7 mouse cellular contexts compared by ENCODE assay signal in genomic region chr2:143838698-143839097, GRCm38 (mm10). TPM values are rescaled to one million over a fixed set of nuclear protein-coding genes. Genes with fewer than 3 reads are reported as not detected.
DNase-seq lines count a peak whose midpoint lies in the region; ATAC-seq and TF ChIP-seq lines count a peak whose summit lies in the region.

No protein-coding gene starts in this region.

- peak; percentile 21 to 54 for DNase-seq in spleen, adult 2 months (ENCODE audit: low read depth in 1 of 2, low spot score in 2 of 2)
- DNase-seq in spleen, adult 12 weeks (ENCODE audit: low spot score) = no peak
- DNase-seq in c-Kit-positive CD71-positive TER-119-negative erythroid progenitor cells, embryonic 14.5 days (ENCODE audit: low read depth) = peak; percentile 19
- DNase-seq in liver, embryonic 13.5 days = no peak
- DNase-seq in layer of hippocampus, adult 11-12 months (ENCODE audit: low spot score) = no peak
- DNase-seq in gastrocnemius, postnatal 4 days (ENCODE audit: low spot score in 2 of 2) = no peak

- H3K4me2 ChIP-seq in liver, embryonic 13.5 days = no peak overlapping the region
- H3K4me2 ChIP-seq in stomach, embryonic 14.5 days (replicated peaks; ENCODE audit: low read depth, low read length) = no peak overlapping the region

- no peak overlapping the region for H3K27ac ChIP-seq in spleen, adult 2 months (ENCODE audit: insufficient read depth, low read length)
- H3K27ac ChIP-seq in liver, embryonic 13.5 days = no peak overlapping the region
- H3K27ac ChIP-seq in stomach, embryonic 14.5 days (ENCODE audit: low read length) = no peak overlapping the region

- H3K4me1 ChIP-seq in spleen, adult 2 months (ENCODE audit: control insufficient read depth, insufficient read depth, insufficient read length) = peaks cover 20% of the 10 kb centered on the region; the same call in 1 of the 2 replicates
- peaks cover 16% of the 10 kb centered on the region for H3K4me1 ChIP-seq in liver, embryonic 13.5 days (replicated peaks)
- H3K4me1 ChIP-seq in stomach, embryonic 14.5 days (ENCODE audit: control insufficient read depth, insufficient read depth, low read length) = no peaks in the 10 kb centered on the region

- WGBS in spleen, adult 2 months = 31% methylated on average over 5 of the region's 5 CpGs
- 22% methylated on average over 5 of the region's 5 CpGs for WGBS in liver, embryonic 13.5 days (ENCODE audit: insufficient replicate concordance)
- WGBS in stomach, embryonic 14.5 days = 55% methylated on average over 5 of the region's 5 CpGs

- H3K9ac ChIP-seq in liver, embryonic 13.5 days = no peak overlapping the region
- no peak overlapping the region for H3K9ac ChIP-seq in stomach, embryonic 14.5 days (replicated peaks; ENCODE audit: low read depth, low read length)

- no peaks in the 10 kb centered on the region for H3K9me3 ChIP-seq in liver, embryonic 13.5 days (replicated peaks)
- H3K9me3 ChIP-seq in stomach, embryonic 14.5 days (ENCODE audit: control insufficient read depth, low read depth, low read length) = no peaks in the 10 kb centered on the region

- ATAC-seq in liver, embryonic 13.5 days (ENCODE audit: low read depth) = peak; percentile 81
- ATAC-seq in stomach, embryonic 14.5 days (ENCODE audit: insufficient number of reproducible peaks, insufficient read depth, low FRiP score, low read depth) = 0 out of 2 replicates have a peak, but pooled peaks have one; percentile 28

- H3K36me3 ChIP-seq in spleen, adult 2 months (ENCODE audit: control insufficient read depth, insufficient read depth, low read length) = no peaks in the 10 kb centered on the region
- no peaks in the 10 kb centered on the region for H3K36me3 ChIP-seq in liver, embryonic 13.5 days
- no peaks in the 10 kb centered on the region for H3K36me3 ChIP-seq in stomach, embryonic 14.5 days (ENCODE audit: control insufficient read depth, insufficient read depth, low read length)

- no peak overlapping the region for H3K4me3 ChIP-seq in spleen, adult 2 months (ENCODE audit: extremely low read depth, insufficient read depth, insufficient read length)
- no peak overlapping the region for H3K4me3 ChIP-seq in liver, embryonic 13.5 days (replicated peaks)
- no peak overlapping the region for H3K4me3 ChIP-seq in stomach, embryonic 14.5 days (ENCODE audit: low read depth, low read length)

- no peak for TF ChIP-seq CTCF in spleen, adult 2 months (IDR thresholded peaks at IDR 0.05; ENCODE audit: extremely low read depth, insufficient read depth, insufficient read length, insufficient replicate concordance)

- no peaks in the 10 kb centered on the region for H3K27me3 ChIP-seq in spleen, adult 2 months (ENCODE audit: control insufficient read depth, insufficient read depth, low read length)
- H3K27me3 ChIP-seq in liver, embryonic 13.5 days = no peaks in the 10 kb centered on the region
- H3K27me3 ChIP-seq in stomach, embryonic 14.5 days (ENCODE audit: control insufficient read depth, insufficient read depth, low read length) = no peaks in the 10 kb centered on the region

- TF ChIP-seq POLR2A in spleen, adult 2 months (IDR thresholded peaks at IDR 0.05; ENCODE audit: low read depth, low read length) = no peak

RNA-seq across cellular contexts. Expression of gene Bfsp1, which starts 24.3 kb away (rescaled TPM):
- polyA plus RNA-seq in spleen, adult 2 months (2012; rRNA removed) = 0.31 and 0.39 TPM in 2 replicates
- 0.16 and 0.20 TPM in 2 replicates for polyA plus RNA-seq in liver, embryonic 13.5 days (2015; fragmentation: Nextera tagmentation; extraction: Ambion mirVana)
- polyA plus RNA-seq in stomach, embryonic 14.5 days (2014; fragmentation: Nextera tagmentation; extraction: Ambion mirVana) = 0.93 and 1.6 TPM in 2 replicates
- 1 to 10 TPM; 1.2 to 1.3 TPM for total RNA-seq in gastrocnemius, postnatal 4 days (2021)

Comparison
In these comparisons a context has a peak if more than half of its experiments do, and no peak if none do; other contexts are left out.
1. DNase-seq: peak in spleen, adult 2 months (2 of 2) and c-Kit-positive CD71-positive TER-119-negative erythroid progenitor cells, embryonic 14.5 days (single experiment); none in spleen, adult 12 weeks (single experiment), liver, embryonic 13.5 days (single experiment), layer of hippocampus, adult 11-12 months (single experiment) and gastrocnemius, postnatal 4 days (0 of 2).